Mouse (Mus musculus) midbrain, postnatal 0 days (tissue): ENCODE measurements around the gene Dgkd. TPM values are rescaled to one million over a fixed set of nuclear protein-coding genes. Genes with fewer than 3 reads are reported as not detected.

Source experiments
- ATAC-seq: fragments of 200-750 bp; cut with Nextera tagmentation; 2 replicates; pipeline ENCODE4 v1.8.0; 2017; ENCODE audit warnings: moderate number of reproducible peaks, mild to moderate bottlenecking, moderate TSS enrichment, moderate library complexity; ENCODE audit not compliant: low FRiP score
- DNase-seq: peaks from one replicate; pipeline ENCODE4 v3.0.0-alpha.2; 2015; ENCODE audit warnings: low spot score
- H3K27ac ChIP-seq: fragments of 300-500 bp; sonication (generic); 2 replicates; pipeline ENCODE4 v1.5.1; 2014; ENCODE audit warnings: low read depth, mild to moderate bottlenecking, low read length, mixed read lengths
- H3K27me3 ChIP-seq: fragments of 300-500 bp; sonication (generic); 2 replicates; pipeline ENCODE4 v1.6.1; 2014; ENCODE audit warnings: low read length, control low read depth, mixed read lengths; ENCODE audit not compliant: insufficient read depth
- H3K36me3 ChIP-seq: fragments of 300-500 bp; sonication (generic); 2 replicates; pipeline ENCODE4 v1.6.1; 2014; ENCODE audit warnings: low read length, control low read depth, mixed read lengths; ENCODE audit not compliant: insufficient read depth
- H3K4me1 ChIP-seq: fragments of 300-500 bp; sonication (generic); 2 replicates; pipeline ENCODE4 v1.6.1; 2014; ENCODE audit warnings: mild to moderate bottlenecking, control low read depth, antibody characterized with exemption, low read length, mixed read lengths; ENCODE audit not compliant: insufficient read depth
- H3K4me2 ChIP-seq: fragments of 300-500 bp; sonication (generic); 2 replicates; pipeline ENCODE4 v1.6.1; 2014; ENCODE audit warnings: low read depth, mild to moderate bottlenecking, low read length, mixed read lengths; ENCODE audit not compliant: poor library complexity, severe bottlenecking
- H3K4me3 ChIP-seq: fragments of 300-500 bp; sonication (generic); 2 replicates; pipeline ENCODE4 v1.5.1; 2014; ENCODE audit warnings: low read depth, mild to moderate bottlenecking, low read length, moderate library complexity
- H3K9ac ChIP-seq: fragments of 300-500 bp; sonication (generic); replicated peaks from 2 replicates; pipeline ENCODE4 v1.6.1; 2014; ENCODE audit warnings: mild to moderate bottlenecking, low read length, moderate library complexity, mixed read lengths; ENCODE audit not compliant: poor library complexity, severe bottlenecking
- H3K9me3 ChIP-seq: fragments of 300-500 bp; sonication (generic); 2 replicates; pipeline ENCODE4 v1.6.1; 2016; ENCODE audit warnings: low read length, control low read depth
- CTCF ChIP-seq: IDR thresholded peaks from 2 replicates; pipeline ENCODE4 v1.5.1; 2016; ENCODE audit warnings: antibody characterized with exemption, mild to moderate bottlenecking
- WGBS: fragments of 180-500 bp; shearing (Covaris S2); extraction: QIAGEN DNeasy Blood & Tissue Kit; methylation state at CpG from one replicate; pipeline ENCODE4 v1.1.7; 2014; 5-methylcytosine and 5-hydroxymethylcytosine counted together
- polyA plus RNA-seq: library from polyadenylated mRNA; unstranded; fragments of >200 nt; fragmentation: Nextera tagmentation; extraction: Ambion mirVana; gene quantifications from 2 replicates; pipeline ENCODE4 v1.2.1, GENCODE M21; 2015
- total RNA-seq: library from RNA; depleted of rRNA; stranded (reverse); fragments of >200 nt; gene quantifications from 2 replicates; pipeline ENCODE4 v1.2.3, GENCODE M21; 2014

Gene Dgkd
- total and polyA plus RNA-seq, 2 experiments from 2014 or later = 36.6 to 77.5 TPM

GRCm38 (mm10) chr1:87876065-87876464 is 23.0 kb downstream of the Dgkd start:
- Histone ChIP-seq H3K4me1 (peaks cover 11% of the 10 kb centered on the region; the same call in 1 of the 2 replicates), H3K4me2 (no peak overlapping the region), H3K27me3 (no peaks in the 10 kb centered on the region), H3K36me3 (no peaks in the 10 kb centered on the region), H3K27ac (no peak overlapping the region), H3K9me3 (no peaks in the 10 kb centered on the region), H3K4me3 (no peak overlapping the region), H3K9ac (no peak overlapping the region)
- WGBS = 87% methylated on average over 1 of the region's 1 CpGs
- no peak for TF ChIP-seq CTCF
- DNase-seq = no peak
- ATAC-seq = no peak

GRCm38 (mm10) chr1:87877552-87878283 is 24.6 kb downstream of the Dgkd start:
- H3K4me1 ChIP-seq = peaks cover 11% of the 10 kb centered on the region; the same call in 1 of the 2 replicates
- peak overlapping the region; percentile 19 for H3K27ac ChIP-seq
- no peak for TF ChIP-seq CTCF
- H3K36me3 ChIP-seq = no peaks in the 10 kb centered on the region
- no peaks in the 10 kb centered on the region for H3K27me3 ChIP-seq
- no peak overlapping the region for H3K4me3 ChIP-seq
- H3K9me3 ChIP-seq = no peaks in the 10 kb centered on the region
- H3K4me2 ChIP-seq = no peak overlapping the region
- 59% methylated on average over 9 of the region's 9 CpGs for WGBS
- no peak overlapping the region for H3K9ac ChIP-seq
- no peak for DNase-seq
- ATAC-seq = no peak

GRCm38 (mm10) chr1:87879034-87879433 is 25.9 kb downstream of the Dgkd start:
- no peaks in the 10 kb centered on the region for H3K27me3 ChIP-seq
- WGBS = 97% methylated on average over 3 of the region's 3 CpGs
- peaks cover 11% of the 10 kb centered on the region; the same call in 1 of the 2 replicates for H3K4me1 ChIP-seq
- no peak overlapping the region for H3K9ac ChIP-seq
- no peaks in the 10 kb centered on the region for H3K36me3 ChIP-seq
- H3K4me2 ChIP-seq = no peak overlapping the region
- ATAC-seq (no peak), DNase-seq (no peak)
- no peaks in the 10 kb centered on the region for H3K9me3 ChIP-seq
- no peak overlapping the region for H3K27ac ChIP-seq
- H3K4me3 ChIP-seq = no peak overlapping the region
- no peak for TF ChIP-seq CTCF

GRCm38 (mm10) chr1:87879494-87880325 is 26.6 kb downstream of the Dgkd start:
- DNase-seq (peak; percentile 63), ATAC-seq (no peak)
- no peak overlapping the region; the same call in 1 of the 2 replicates for H3K27ac ChIP-seq
- no peak for TF ChIP-seq CTCF
- WGBS = 44% methylated on average over 3 of the region's 3 CpGs
- H3K4me1 ChIP-seq = peaks cover 11% of the 10 kb centered on the region; the same call in 1 of the 2 replicates
- no peak overlapping the region for H3K4me3 ChIP-seq
- no peaks in the 10 kb centered on the region for H3K27me3 ChIP-seq
- H3K9me3 ChIP-seq = no peaks in the 10 kb centered on the region
- no peak overlapping the region for H3K9ac ChIP-seq
- peaks cover 3% of the 10 kb centered on the region for H3K36me3 ChIP-seq
- H3K4me2 ChIP-seq = no peak overlapping the region

- Histone ChIP-seq H3K27ac (no peak overlapping the region), H3K4me3 (no peak overlapping the region), H3K9me3 (no peaks in the 10 kb centered on the region), H3K4me1 (peaks cover 11% of the 10 kb centered on the region; the same call in 1 of the 2 replicates), H3K9ac (no peak overlapping the region), H3K4me2 (no peak overlapping the region), H3K27me3 (no peaks in the 10 kb centered on the region), H3K36me3 (peaks cover 6% of the 10 kb centered on the region)
- WGBS = 85% methylated on average over 6 of the region's 6 CpGs
- TF ChIP-seq CTCF = no peak
- ATAC-seq (no peak), DNase-seq (no peak)
Observed at GRCm38 (mm10) chr1:87880326-87880627, 27.2 kb downstream of the Dgkd start.

- WGBS = 87% methylated on average over 2 of the region's 2 CpGs
- no peak for TF ChIP-seq CTCF
- no peaks in the 10 kb centered on the region for H3K27me3 ChIP-seq
- no peak overlapping the region for H3K4me2 ChIP-seq
- peaks cover 8% of the 10 kb centered on the region; the same call in 1 of the 2 replicates for H3K4me1 ChIP-seq
- H3K4me3 ChIP-seq = no peak overlapping the region
- no peak for DNase-seq
- H3K36me3 ChIP-seq = peaks cover 6% of the 10 kb centered on the region
- no peak overlapping the region for H3K9ac ChIP-seq
- no peak overlapping the region for H3K27ac ChIP-seq
- no peak for ATAC-seq
- no peaks in the 10 kb centered on the region for H3K9me3 ChIP-seq
Observed at GRCm38 (mm10) chr1:87880856-87881255, 27.8 kb downstream of the Dgkd start.
